Mouse (Mus musculus): ENCODE data around the gene Atad5. TPM values are rescaled to one million over a fixed set of nuclear protein-coding genes. Genes with fewer than 3 reads are reported as not detected.
"Not testable (repeated sequence)": the region's sequence is repeated elsewhere in the genome, so short reads cannot be mapped to it uniquely, and the experiment has no call there.

Atad5 gene
- polyA plus RNA-seq, 1 experiment from 2014 or later, result 1.7 TPM

DNA sequence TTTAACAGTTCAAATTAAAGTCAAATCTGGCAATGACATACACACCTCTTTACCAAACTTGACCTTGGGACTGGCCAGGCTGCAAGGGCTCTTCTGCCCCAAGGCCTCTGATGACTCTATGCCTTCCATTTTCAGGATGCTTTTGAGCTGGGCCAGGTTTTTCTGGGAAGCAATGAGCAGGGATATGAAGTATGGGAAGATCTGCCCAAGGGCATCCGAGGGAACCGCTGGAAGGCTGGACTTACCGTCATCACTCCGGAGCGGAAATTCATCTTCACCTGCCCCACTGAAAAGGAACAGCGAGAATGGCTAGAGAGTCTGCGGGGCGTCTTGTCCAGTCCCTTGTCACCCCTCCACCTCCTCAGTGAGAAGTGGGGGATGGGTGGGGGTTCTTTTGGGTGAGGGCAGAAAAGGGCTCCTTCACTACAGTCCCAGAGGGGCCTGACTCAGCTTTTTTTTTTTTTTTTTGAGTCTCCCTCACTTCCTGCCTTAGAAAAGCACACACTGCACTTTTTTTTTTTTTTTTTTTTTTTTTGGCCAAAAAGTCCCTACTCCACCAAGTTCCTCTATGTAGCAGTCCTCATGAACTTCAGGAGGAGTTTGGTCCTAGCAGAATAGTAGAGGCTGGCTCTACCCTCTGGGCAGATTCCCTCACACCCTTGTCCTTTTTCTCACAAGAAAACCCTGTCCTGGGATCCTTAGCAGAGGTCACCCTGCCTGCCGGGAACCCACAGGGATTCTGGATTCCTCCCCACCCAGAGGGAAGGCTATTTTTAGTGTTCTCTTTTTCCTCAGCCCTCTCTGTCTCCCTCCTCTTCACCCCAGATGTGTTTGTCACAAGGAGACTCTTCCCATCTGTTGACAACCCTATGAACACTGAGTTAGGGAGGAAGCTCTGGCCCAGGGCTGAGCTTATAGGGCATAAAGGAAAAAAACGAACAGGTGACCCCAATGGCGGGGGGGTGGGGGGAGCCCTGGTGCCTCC is 88.0 kb downstream of the Atad5 start:
- TF ChIP-seq EP300 (IDR thresholded peaks at IDR 0.05) (no peak), CTCF (IDR thresholded peaks at IDR 0.05) (no peak)
- Histone ChIP-seq H3K4me2 (replicated peaks; ENCODE audit: low read depth, low read length) (no peak overlapping the region), H3K4me1 (ENCODE audit: insufficient read depth, low read depth, low read length) (no peaks in the 10 kb centered on the region), H3K9me3 (ENCODE audit: low read length) (no peaks in the 10 kb centered on the region), H3K27me3 (replicated peaks; ENCODE audit: insufficient read depth, low read length) (no peaks in the 10 kb centered on the region), H3K9ac (replicated peaks; ENCODE audit: low read depth) (no peak overlapping the region), H3K27ac (ENCODE audit: low read length) (no peak overlapping the region), H3K4me3 (ENCODE audit: low read depth, low read length) (no peak overlapping the region), H3K36me3 (ENCODE audit: insufficient read depth, low read length) (no peaks in the 10 kb centered on the region)
- WGBS, result 70% methylated on average over 11 of the region's 11 CpGs
- peak; percentile 58 for ATAC-seq
- peak; percentile 43 for DNase-seq (ENCODE audit: low spot score)

DNA sequence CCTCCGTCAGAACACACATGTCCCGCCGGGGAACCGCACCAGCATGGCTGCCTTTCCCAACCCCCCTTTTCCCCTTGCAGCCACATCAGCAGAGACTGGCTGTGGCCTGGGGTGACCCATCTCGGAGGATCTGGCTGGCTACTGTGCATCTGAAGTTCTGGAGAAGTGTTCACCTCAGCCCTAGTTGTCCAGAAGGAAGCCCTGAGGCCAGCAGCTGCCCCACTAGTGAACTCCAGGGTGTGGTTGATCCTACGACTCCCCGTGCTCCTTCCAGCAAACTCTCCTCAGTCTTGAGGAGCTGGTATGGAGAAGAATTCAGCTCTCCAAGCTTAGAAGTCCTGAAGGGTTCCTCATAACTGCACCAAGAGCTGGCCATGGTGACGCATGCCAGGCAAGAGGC is 89.1 kb downstream of the Atad5 start:
- no peak overlapping the region for H3K27ac ChIP-seq (ENCODE audit: low read length)
- ATAC-seq, result no peak
- 73% methylated on average over 8 of the region's 8 CpGs for WGBS
- H3K4me3 ChIP-seq (ENCODE audit: low read depth, low read length), result no peak overlapping the region
- no peak overlapping the region for H3K4me2 ChIP-seq (replicated peaks; ENCODE audit: low read depth, low read length)
- no peak overlapping the region for H3K9ac ChIP-seq (replicated peaks; ENCODE audit: low read depth)
- DNase-seq (ENCODE audit: low spot score), result no peak
- TF ChIP-seq EP300 (IDR thresholded peaks at IDR 0.05) (no peak), CTCF (IDR thresholded peaks at IDR 0.05) (no peak)
- no peaks in the 10 kb centered on the region for H3K27me3 ChIP-seq (replicated peaks; ENCODE audit: insufficient read depth, low read length)
- no peaks in the 10 kb centered on the region for H3K9me3 ChIP-seq (ENCODE audit: low read length)
- no peaks in the 10 kb centered on the region for H3K36me3 ChIP-seq (ENCODE audit: insufficient read depth, low read length)
- no peaks in the 10 kb centered on the region for H3K4me1 ChIP-seq (ENCODE audit: insufficient read depth, low read depth, low read length)

DNA sequence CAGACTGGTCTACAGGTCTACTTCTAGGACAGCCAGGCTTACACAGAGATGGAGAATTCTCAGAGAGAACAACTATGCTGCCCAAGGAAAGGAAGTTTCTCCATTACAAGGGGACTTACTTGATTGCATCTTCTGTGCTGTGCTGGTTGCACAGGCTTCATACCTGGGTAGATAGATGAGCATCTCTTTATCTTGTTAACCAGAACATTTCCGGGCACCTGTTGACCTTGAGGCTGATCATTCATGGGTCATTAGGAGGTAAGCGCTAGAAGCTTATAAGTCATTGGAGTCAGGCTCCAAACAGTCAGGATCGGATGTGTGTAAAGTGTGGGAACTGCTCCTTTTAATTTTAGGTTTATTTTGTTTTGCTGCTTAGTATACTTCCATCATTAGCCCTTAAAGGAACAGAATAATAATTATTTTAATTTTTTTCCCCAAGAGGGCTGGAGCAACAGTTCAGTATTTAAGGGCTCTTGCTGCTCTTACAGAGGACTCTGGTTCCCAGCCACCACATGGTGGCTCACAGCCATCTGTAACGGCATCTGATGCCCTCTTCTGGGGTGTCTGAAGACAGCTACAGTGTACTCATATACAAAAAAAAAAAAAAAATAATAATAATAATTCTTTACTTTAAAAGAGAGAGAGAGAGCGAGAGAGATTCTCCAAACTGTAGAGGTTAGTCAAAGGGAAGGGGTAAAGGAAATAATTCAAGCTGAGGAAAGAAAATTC is 92.0 kb downstream of the Atad5 start:
- Histone ChIP-seq H3K9me3 (ENCODE audit: low read length) (no peaks in the 10 kb centered on the region), H3K4me1 (ENCODE audit: insufficient read depth, low read depth, low read length) (peaks cover 8% of the 10 kb centered on the region; the same call in 1 of the 2 replicates), H3K27ac (ENCODE audit: low read length) (no peak overlapping the region), H3K4me3 (ENCODE audit: low read depth, low read length) (no peak overlapping the region), H3K9ac (replicated peaks; ENCODE audit: low read depth) (no peak overlapping the region), H3K4me2 (replicated peaks; ENCODE audit: low read depth, low read length) (no peak overlapping the region), H3K27me3 (replicated peaks; ENCODE audit: insufficient read depth, low read length) (no peaks in the 10 kb centered on the region), H3K36me3 (ENCODE audit: insufficient read depth, low read length) (no peaks in the 10 kb centered on the region)
- TF ChIP-seq EP300 (IDR thresholded peaks at IDR 0.05), result no peak
- no peak; the same call in 1 of the 2 replicates for TF ChIP-seq CTCF (IDR thresholded peaks at IDR 0.05)
- ATAC-seq, result no peak
- WGBS, result 70% methylated on average over 5 of the region's 5 CpGs
- no peak for DNase-seq (ENCODE audit: low spot score)

DNA sequence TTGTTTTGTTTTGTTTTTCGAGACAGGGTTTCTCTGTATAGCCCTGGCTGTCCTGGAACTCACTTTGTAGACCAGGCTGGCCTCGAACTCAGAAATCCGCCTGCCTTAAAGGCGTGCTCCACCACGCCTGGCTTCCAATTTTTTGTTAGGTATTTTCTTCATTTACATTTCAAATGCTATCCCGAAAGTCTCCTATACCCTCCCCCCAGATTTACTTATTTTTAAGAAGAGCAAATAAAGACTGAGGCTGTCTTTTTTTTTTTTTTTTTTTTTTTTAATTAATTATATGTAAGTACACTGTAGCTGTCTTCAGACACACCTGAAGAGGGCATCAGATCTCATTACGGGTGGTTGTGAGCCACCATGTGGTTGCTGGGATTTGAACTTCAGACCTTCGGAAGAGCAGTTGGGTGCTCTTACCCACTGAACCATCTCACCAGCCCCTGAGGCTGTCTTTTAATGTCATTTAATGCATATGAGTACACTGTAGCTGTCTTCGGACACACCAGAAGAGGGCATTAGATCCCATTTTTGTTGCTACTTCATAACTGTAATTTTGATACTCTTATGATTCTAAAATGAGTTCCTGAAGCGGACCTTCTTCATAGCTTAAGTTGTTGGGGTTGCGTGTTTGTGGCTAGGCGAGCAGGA is 94.0 kb downstream of the Atad5 start:
- peak; percentile 52 for TF ChIP-seq CTCF (IDR thresholded peaks at IDR 0.05)
- WGBS, result 40% methylated on average over 12 of the region's 12 CpGs
- DNase-seq (ENCODE audit: low spot score), result not testable (repeated sequence)

DNA sequence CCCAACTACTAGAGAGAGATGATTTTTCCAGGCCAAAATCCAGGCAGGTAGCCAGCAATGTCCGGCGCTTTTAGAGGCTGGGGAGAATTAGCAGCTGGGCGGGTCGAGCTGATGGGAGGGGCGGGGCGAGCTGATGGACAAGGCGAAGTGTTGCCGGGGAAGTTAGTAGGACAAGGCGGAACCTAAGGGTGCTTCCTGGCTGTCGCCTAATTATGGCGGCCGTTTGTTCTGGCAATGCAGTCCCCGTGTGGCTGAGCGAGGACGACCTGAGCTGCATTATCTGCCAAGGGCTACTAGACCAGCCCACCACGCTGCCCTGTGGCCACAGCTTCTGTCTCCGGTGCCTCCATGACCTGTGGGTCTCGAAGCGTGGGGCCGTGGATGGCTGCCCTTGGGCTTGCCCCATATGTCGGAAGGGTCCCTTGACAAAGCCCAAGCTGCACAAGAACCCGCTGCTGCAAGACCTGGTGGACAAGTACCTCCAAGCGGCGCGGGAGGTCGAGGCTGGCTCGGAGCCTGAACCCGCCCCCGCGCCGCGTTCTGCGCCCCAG is 94.6 kb downstream of the Atad5 start, which contains the start of gene Rnf135:
Gene Rnf135, plus strand, starts transcription at position 147 of the 551 bp plus-strand sequence.
- Histone ChIP-seq H3K27me3 (replicated peaks; ENCODE audit: insufficient read depth, low read length) (no peaks in the 10 kb centered on the region), H3K4me1 (ENCODE audit: insufficient read depth, low read depth, low read length) (peaks cover 8% of the 10 kb centered on the region; the same call in 1 of the 2 replicates), H3K36me3 (ENCODE audit: insufficient read depth, low read length) (no peaks in the 10 kb centered on the region), H3K9ac (replicated peaks; ENCODE audit: low read depth) (peak within 1 kb of the TSS; percentile 76), H3K4me3 (ENCODE audit: low read depth, low read length) (peak within 1 kb of the TSS; percentile 86), H3K9me3 (ENCODE audit: low read length) (no peaks in the 10 kb centered on the region), H3K27ac (ENCODE audit: low read length) (peak within 1 kb of the TSS; percentile 92), H3K4me2 (replicated peaks; ENCODE audit: low read depth, low read length) (peak within 1 kb of the TSS; percentile 79)
- ATAC-seq (peak; percentile 99), DNase-seq (ENCODE audit: low spot score) (peak; percentile 96)
- WGBS, result 1% methylated on average over 33 of the region's 33 CpGs
- TF ChIP-seq EP300 (IDR thresholded peaks at IDR 0.05), result no peak; the same call in 1 of the 2 replicates
- no peak for TF ChIP-seq CTCF (IDR thresholded peaks at IDR 0.05)

More for the DNA sequence above, 94.0 kb downstream of the Atad5 start:
- H3K9me3 ChIP-seq (ENCODE audit: low read length); H3K27me3 ChIP-seq (replicated peaks; ENCODE audit: insufficient read depth, low read length); H3K4me1 ChIP-seq (ENCODE audit: insufficient read depth, low read depth, low read length); H3K36me3 ChIP-seq (ENCODE audit: insufficient read depth, low read length): not testable (repeated sequence)
- Histone ChIP-seq H3K9ac (replicated peaks; ENCODE audit: low read depth) (peak overlapping the region; percentile 76; the same call in 1 of the 2 replicates), H3K27ac (ENCODE audit: low read length) (peak overlapping the region; percentile 92), H3K4me3 (ENCODE audit: low read depth, low read length) (peak overlapping the region; percentile 86), H3K4me2 (replicated peaks; ENCODE audit: low read depth, low read length) (peak overlapping the region; percentile 79)
- ATAC-seq, result peak; percentile 78

All from lung, postnatal 0 days (tissue).